Mouse (Mus musculus) ES-Bruce4 (cell line): ENCODE data around the gene Ndufs4. TPM values are rescaled to one million over a fixed set of nuclear protein-coding genes. Genes with fewer than 3 reads are reported as not detected.

ENCODE experiments used
- H3K27ac ChIP-seq: 2 replicates; pipeline ENCODE4 v1.5.1; 2012; ENCODE audit warnings: low read length, inconsistent platforms; ENCODE audit not compliant: insufficient read depth
- H3K27me3 ChIP-seq: 2 replicates; pipeline ENCODE4 v1.6.1; 2012; ENCODE audit warnings: mild to moderate bottlenecking, low read length, inconsistent platforms; ENCODE audit not compliant: control insufficient read depth, poor library complexity, insufficient read depth, severe bottlenecking
- H3K36me3 ChIP-seq: 2 replicates; pipeline ENCODE4 v1.6.1; 2012; ENCODE audit warnings: inconsistent platforms, mild to moderate bottlenecking, low read length, moderate library complexity; ENCODE audit not compliant: control insufficient read depth, poor library complexity, insufficient read depth, severe bottlenecking
- H3K4me1 ChIP-seq: one replicate; pipeline ENCODE4 v1.8.1; 2011; ENCODE audit warnings: low read length; ENCODE audit not compliant: control insufficient read depth, insufficient read depth
- H3K4me3 ChIP-seq: 2 replicates; pipeline ENCODE4 v1.5.1; 2011; ENCODE audit warnings: low read depth, mild to moderate bottlenecking, low read length
- H3K9ac ChIP-seq: 2 replicates; pipeline ENCODE4 v1.6.1; 2012; ENCODE audit warnings: low read depth, mild to moderate bottlenecking, inconsistent platforms; ENCODE audit not compliant: poor library complexity, severe bottlenecking
- H3K9me3 ChIP-seq: replicated peaks from 2 replicates; pipeline ENCODE4 v1.6.1; 2012; ENCODE audit warnings: mild to moderate bottlenecking, low read length, inconsistent platforms; ENCODE audit not compliant: control insufficient read depth, poor library complexity, insufficient read depth, severe bottlenecking
- CTCF ChIP-seq: IDR thresholded peaks from one replicate; pipeline ENCODE4 v1.8.1; 2011; ENCODE audit warnings: low read depth, low read length
- EP300 ChIP-seq: IDR thresholded peaks from 2 replicates; pipeline ENCODE4 v1.6.1; 2011; ENCODE audit warnings: low read depth, low read length; ENCODE audit not compliant: insufficient read depth
- POLR2A ChIP-seq: IDR thresholded peaks from one replicate; pipeline ENCODE4 v1.8.1; 2011; ENCODE audit warnings: low read length; ENCODE audit not compliant: insufficient read depth
- polyA plus RNA-seq: library from polyadenylated mRNA; stranded (reverse); fragments of >200 nt; gene quantifications from 2 replicates; pipeline ENCODE4 v1.2.4, GENCODE M21; 2011; ENCODE audit warnings: low read depth; ENCODE audit not compliant: missing spikeins, insufficient read depth, insufficient read length

The Ndufs4 gene
- polyA plus RNA-seq, 1 experiment: 137 TPM

- TF ChIP-seq EP300: no peak
- TF ChIP-seq POLR2A: no peak
- TF ChIP-seq CTCF: no peak
- no peaks in the 10 kb centered on the region for H3K4me1 ChIP-seq
- H3K27me3 ChIP-seq: no peaks in the 10 kb centered on the region
- no peak overlapping the region for H3K4me3 ChIP-seq
- H3K9ac ChIP-seq: no peak overlapping the region
- no peak overlapping the region for H3K27ac ChIP-seq
- no peaks in the 10 kb centered on the region for H3K36me3 ChIP-seq
- H3K9me3 ChIP-seq: no peaks in the 10 kb centered on the region
These were observed 36.6 kb downstream of the Ndufs4 start for GRCm38 (mm10) chr13:114351321-114351946.

GRCm38 (mm10) chr13:114344979-114345712, 42.9 kb downstream of the Ndufs4 start:
- no peaks in the 10 kb centered on the region for H3K36me3 ChIP-seq
- H3K27me3 ChIP-seq: no peaks in the 10 kb centered on the region
- no peaks in the 10 kb centered on the region for H3K4me1 ChIP-seq
- H3K4me3 ChIP-seq: no peak overlapping the region
- no peak for TF ChIP-seq EP300
- no peak for TF ChIP-seq POLR2A
- TF ChIP-seq CTCF: no peak
- no peak overlapping the region for H3K27ac ChIP-seq
- H3K9ac ChIP-seq: no peak overlapping the region
- H3K9me3 ChIP-seq: no peaks in the 10 kb centered on the region

- no peaks in the 10 kb centered on the region for H3K27me3 ChIP-seq
- H3K4me1 ChIP-seq: no peaks in the 10 kb centered on the region
- no peaks in the 10 kb centered on the region for H3K9me3 ChIP-seq
- no peak overlapping the region for H3K9ac ChIP-seq
- no peak for TF ChIP-seq POLR2A
- no peak for TF ChIP-seq EP300
- no peak for TF ChIP-seq CTCF
- no peak overlapping the region for H3K4me3 ChIP-seq
- no peak overlapping the region for H3K27ac ChIP-seq
- no peaks in the 10 kb centered on the region for H3K36me3 ChIP-seq
These were observed 43.7 kb downstream of the Ndufs4 start for GRCm38 (mm10) chr13:114344220-114344973.

GRCm38 (mm10) chr13:114343001-114343400, 45.1 kb downstream of the Ndufs4 start:
- Histone ChIP-seq H3K9ac (no peak overlapping the region), H3K36me3 (no peaks in the 10 kb centered on the region), H3K4me1 (no peaks in the 10 kb centered on the region), H3K27me3 (no peaks in the 10 kb centered on the region), H3K4me3 (no peak overlapping the region), H3K27ac (no peak overlapping the region), H3K9me3 (no peaks in the 10 kb centered on the region)
- TF ChIP-seq POLR2A: no peak
- no peak for TF ChIP-seq CTCF
- TF ChIP-seq EP300: no peak

GRCm38 (mm10) chr13:114319835-114320389, 68.1 kb downstream of the Ndufs4 start:
- Histone ChIP-seq H3K27ac (no peak overlapping the region), H3K4me3 (no peak overlapping the region), H3K9ac (no peak overlapping the region), H3K36me3 (no peaks in the 10 kb centered on the region), H3K9me3 (no peaks in the 10 kb centered on the region), H3K27me3 (no peaks in the 10 kb centered on the region), H3K4me1 (no peaks in the 10 kb centered on the region)
- no peak for TF ChIP-seq CTCF
- no peak for TF ChIP-seq EP300
- TF ChIP-seq POLR2A: no peak

- H3K4me1 ChIP-seq: no peaks in the 10 kb centered on the region
- H3K27me3 ChIP-seq: no peaks in the 10 kb centered on the region
- TF ChIP-seq EP300 (no peak), CTCF (no peak), POLR2A (no peak)
- no peak overlapping the region for H3K27ac ChIP-seq
- no peak overlapping the region for H3K4me3 ChIP-seq
- no peak overlapping the region for H3K9ac ChIP-seq
- H3K9me3 ChIP-seq: no peaks in the 10 kb centered on the region
- H3K36me3 ChIP-seq: no peaks in the 10 kb centered on the region
These were observed 68.9 kb downstream of the Ndufs4 start for GRCm38 (mm10) chr13:114319136-114319535.
